Mouse (Mus musculus) lung, embryonic 16.5 days (tissue): ENCODE measurements around the gene Osbpl2. TPM values are rescaled to one million over a fixed set of nuclear protein-coding genes. Genes with fewer than 3 reads are reported as not detected.

Experiments
- ATAC-seq: fragments of 200-750 bp; cut with Nextera tagmentation; 2 replicates; pipeline ENCODE4 v1.8.0; 2017; ENCODE audit warnings: low read depth, mild to moderate bottlenecking, moderate library complexity
- H3K27ac ChIP-seq: fragments of 300-500 bp; sonication (generic); 2 replicates; pipeline ENCODE4 v1.5.1; 2014; ENCODE audit warnings: mild to moderate bottlenecking, control low read depth, low read length
- H3K27me3 ChIP-seq: fragments of 300-500 bp; sonication (generic); 2 replicates; pipeline ENCODE4 v1.6.1; 2014; ENCODE audit warnings: low read depth, low read length, mixed read lengths; ENCODE audit not compliant: control insufficient read depth, insufficient read depth
- H3K36me3 ChIP-seq: fragments of 300-500 bp; sonication (generic); 2 replicates; pipeline ENCODE4 v1.6.1; 2014; ENCODE audit warnings: low read length; ENCODE audit not compliant: control insufficient read depth, insufficient read depth
- H3K4me1 ChIP-seq: fragments of 300-500 bp; sonication (generic); replicated peaks from 2 replicates; pipeline ENCODE4 v1.6.1; 2014; ENCODE audit warnings: low read length, mixed read lengths; ENCODE audit not compliant: control insufficient read depth, insufficient read depth
- H3K4me2 ChIP-seq: fragments of 300-500 bp; sonication (generic); 2 replicates; pipeline ENCODE4 v1.6.1; 2014; ENCODE audit warnings: low read depth, low read length, control low read depth
- H3K4me3 ChIP-seq: fragments of 300-500 bp; sonication (generic); 2 replicates; pipeline ENCODE4 v1.5.1; 2014; ENCODE audit warnings: mild to moderate bottlenecking, low read length, control low read depth
- H3K9ac ChIP-seq: fragments of 300-500 bp; sonication (generic); 2 replicates; pipeline ENCODE4 v1.6.1; 2014; ENCODE audit warnings: low read length, control low read depth
- H3K9me3 ChIP-seq: fragments of 300-500 bp; sonication (generic); 2 replicates; pipeline ENCODE4 v1.6.1; 2016; ENCODE audit warnings: low read length; ENCODE audit not compliant: control insufficient read depth
- WGBS: fragments of 180-500 bp; shearing (Covaris S2); extraction: QIAGEN DNeasy Blood & Tissue Kit; methylation state at CpG from one replicate; pipeline ENCODE4 v1.1.7; 2014; 5-methylcytosine and 5-hydroxymethylcytosine counted together
- polyA plus RNA-seq: library from polyadenylated mRNA; unstranded; fragments of >200 nt; fragmentation: Nextera tagmentation; extraction: Ambion mirVana; gene quantifications from 2 replicates; pipeline ENCODE4 v1.2.1, GENCODE M21; 2015

The Osbpl2 gene
- polyA plus RNA-seq, 1 experiment from 2014 or later: 29.9 TPM

- H3K36me3 ChIP-seq: peaks cover 47% of the 10 kb centered on the region
- no peak overlapping the region for H3K4me2 ChIP-seq
- no peak overlapping the region for H3K27ac ChIP-seq
- no peak overlapping the region for H3K4me3 ChIP-seq
- 80% methylated on average over 24 of the region's 24 CpGs for WGBS
- H3K4me1 ChIP-seq: no peaks in the 10 kb centered on the region
- no peak for ATAC-seq
- H3K9ac ChIP-seq: no peak overlapping the region
- no peaks in the 10 kb centered on the region for H3K9me3 ChIP-seq
- H3K27me3 ChIP-seq: no peaks in the 10 kb centered on the region
These were observed 65.1 kb downstream of the Osbpl2 start for GRCm38 (mm10) chr2:180184011-180184751.

- Histone ChIP-seq H3K9ac (no peak overlapping the region), H3K4me2 (no peak overlapping the region), H3K9me3 (no peaks in the 10 kb centered on the region), H3K4me1 (no peaks in the 10 kb centered on the region), H3K4me3 (no peak overlapping the region), H3K27ac (no peak overlapping the region), H3K27me3 (no peaks in the 10 kb centered on the region), H3K36me3 (peaks cover 42% of the 10 kb centered on the region)
- ATAC-seq: no peak
- whole genome bisulfite sequencing: 75% methylated on average over 6 of the region's 6 CpGs
These were observed 65.6 kb downstream of the Osbpl2 start for GRCm38 (mm10) chr2:180184752-180185109.

- WGBS: 93% methylated on average over 14 of the region's 14 CpGs
- ATAC-seq: no peak
- peaks cover 42% of the 10 kb centered on the region for H3K36me3 ChIP-seq
- no peak overlapping the region for H3K4me2 ChIP-seq
- no peaks in the 10 kb centered on the region for H3K4me1 ChIP-seq
- no peaks in the 10 kb centered on the region for H3K9me3 ChIP-seq
- no peak overlapping the region for H3K27ac ChIP-seq
- no peaks in the 10 kb centered on the region for H3K27me3 ChIP-seq
- H3K9ac ChIP-seq: no peak overlapping the region
- H3K4me3 ChIP-seq: no peak overlapping the region
These were observed 66.6 kb downstream of the Osbpl2 start for GRCm38 (mm10) chr2:180185686-180186085.

- Histone ChIP-seq H3K27ac (no peak overlapping the region), H3K36me3 (peaks cover 47% of the 10 kb centered on the region), H3K4me2 (no peak overlapping the region), H3K4me3 (no peak overlapping the region), H3K9me3 (no peaks in the 10 kb centered on the region), H3K27me3 (no peaks in the 10 kb centered on the region), H3K9ac (no peak overlapping the region), H3K4me1 (no peaks in the 10 kb centered on the region)
- no peak for ATAC-seq
- 89% methylated on average over 11 of the region's 11 CpGs for WGBS
These were observed 68.3 kb downstream of the Osbpl2 start for GRCm38 (mm10) chr2:180187362-180187761.

GRCm38 (mm10) chr2:180196610-180197322 is 77.7 kb downstream of the Osbpl2 start:
- ATAC-seq: no peak
- H3K27ac ChIP-seq: no peak overlapping the region
- 66% methylated on average over 12 of the region's 12 CpGs for WGBS
- peaks cover 51% of the 10 kb centered on the region for H3K36me3 ChIP-seq
- no peaks in the 10 kb centered on the region for H3K27me3 ChIP-seq
- H3K9ac ChIP-seq: no peak overlapping the region
- H3K9me3 ChIP-seq: no peaks in the 10 kb centered on the region
- H3K4me1 ChIP-seq: peaks cover 12% of the 10 kb centered on the region
- no peak overlapping the region for H3K4me3 ChIP-seq
- no peak overlapping the region for H3K4me2 ChIP-seq

- no peaks in the 10 kb centered on the region for H3K27me3 ChIP-seq
- H3K4me1 ChIP-seq: peaks cover 19% of the 10 kb centered on the region
- peaks cover 50% of the 10 kb centered on the region for H3K36me3 ChIP-seq
- H3K27ac ChIP-seq: no peak overlapping the region
- no peak for ATAC-seq
- WGBS: 83% methylated on average over 10 of the region's 10 CpGs
- H3K9me3 ChIP-seq: no peaks in the 10 kb centered on the region
- no peak overlapping the region for H3K4me2 ChIP-seq
- no peak overlapping the region for H3K9ac ChIP-seq
- H3K4me3 ChIP-seq: no peak overlapping the region
These were observed 78.4 kb downstream of the Osbpl2 start for GRCm38 (mm10) chr2:180197323-180198037.

- H3K27ac ChIP-seq: no peak overlapping the region
- no peak for ATAC-seq
- H3K9ac ChIP-seq: no peak overlapping the region
- no peaks in the 10 kb centered on the region for H3K27me3 ChIP-seq
- H3K4me1 ChIP-seq: peaks cover 26% of the 10 kb centered on the region
- no peak overlapping the region for H3K4me2 ChIP-seq
- WGBS: 91% methylated on average over 10 of the region's 10 CpGs
- H3K9me3 ChIP-seq: no peaks in the 10 kb centered on the region
- H3K36me3 ChIP-seq: peaks cover 42% of the 10 kb centered on the region
- no peak overlapping the region for H3K4me3 ChIP-seq
These were observed 79.7 kb downstream of the Osbpl2 start for GRCm38 (mm10) chr2:180198782-180199181.

GRCm38 (mm10) chr2:180200681-180201080 is 81.6 kb downstream of the Osbpl2 start:
- ATAC-seq: peak; percentile 6; the same call in 1 of the 2 replicates
- 35% methylated on average over 11 of the region's 11 CpGs for WGBS

GRCm38 (mm10) chr2:180201303-180201702 is 82.2 kb downstream of the Osbpl2 start:
- Histone ChIP-seq H3K27ac (no peak overlapping the region), H3K4me3 (no peak overlapping the region), H3K36me3 (peaks cover 44% of the 10 kb centered on the region), H3K9ac (no peak overlapping the region), H3K9me3 (no peaks in the 10 kb centered on the region), H3K4me2 (no peak overlapping the region), H3K4me1 (peaks cover 26% of the 10 kb centered on the region), H3K27me3 (no peaks in the 10 kb centered on the region)
- no peak for ATAC-seq
- WGBS: 62% methylated on average over 9 of the region's 9 CpGs

More at GRCm38 (mm10) chr2:180200681-180201080, 81.6 kb downstream of the Osbpl2 start:
- Histone ChIP-seq H3K4me3 (no peak overlapping the region), H3K4me1 (peaks cover 26% of the 10 kb centered on the region), H3K36me3 (peaks cover 43% of the 10 kb centered on the region), H3K9ac (no peak overlapping the region), H3K9me3 (no peaks in the 10 kb centered on the region), H3K27me3 (no peaks in the 10 kb centered on the region), H3K27ac (no peak overlapping the region), H3K4me2 (no peak overlapping the region)
